Mouse (Mus musculus) olfactory bulb, adult 2 months (tissue): ENCODE measurements around the gene Dennd1a. TPM values are rescaled to one million over a fixed set of nuclear protein-coding genes. Genes with fewer than 3 reads are reported as not detected.

Experiments used
- H3K27ac ChIP-seq: fragments of 200-500 bp; 2 replicates; pipeline ENCODE4 v1.5.1; 2012; ENCODE audit warnings: low read depth, low read length; ENCODE audit not compliant: insufficient read depth
- H3K4me1 ChIP-seq: fragments of 200-500 bp; 2 replicates; pipeline ENCODE4 v1.6.1; 2012; ENCODE audit warnings: low read length; ENCODE audit not compliant: control insufficient read depth, insufficient read depth
- H3K4me3 ChIP-seq: fragments of 200-500 bp; 2 replicates; pipeline ENCODE4 v1.5.1; 2012; ENCODE audit warnings: mild to moderate bottlenecking, low read depth, low read length, moderate library complexity; ENCODE audit not compliant: insufficient read depth
- CTCF ChIP-seq: fragments of 200-500 bp; IDR thresholded peaks from 2 replicates; pipeline ENCODE4 v1.5.1; 2012; ENCODE audit warnings: low read depth, mild to moderate bottlenecking, low read length, moderate library complexity; ENCODE audit not compliant: insufficient read depth
- POLR2A ChIP-seq: fragments of 200-500 bp; IDR thresholded peaks from 2 replicates; pipeline ENCODE4 v1.6.1; 2012; ENCODE audit warnings: mild to moderate bottlenecking, low read depth, low read length, moderate library complexity; ENCODE audit not compliant: insufficient read depth
- WGBS: fragments of 180-500 bp; shearing (Covaris S2); methylation state at CpG from one replicate; pipeline ENCODE4 v1.1.7; 2018; 5-methylcytosine and 5-hydroxymethylcytosine counted together
- polyA plus RNA-seq: library from polyadenylated mRNA; stranded (reverse); fragments of >200 nt; gene quantifications from 2 replicates; pipeline ENCODE4 v1.2.4, GENCODE M21; 2012; ENCODE audit warnings: low replicate concordance; ENCODE audit not compliant: missing spikeins, insufficient read depth, insufficient read length

Dennd1a gene
- polyA plus RNA-seq, 1 experiment, result not detected

GRCm38 (mm10) chr2:38259052-38259451, 28.1 kb downstream of the Dennd1a start:
- TF ChIP-seq POLR2A (no peak), CTCF (no peak)
- no peak overlapping the region for H3K27ac ChIP-seq
- no peaks in the 10 kb centered on the region for H3K4me1 ChIP-seq
- H3K4me3 ChIP-seq, result no peak overlapping the region

- no peak for TF ChIP-seq CTCF
- TF ChIP-seq POLR2A, result no peak
- Histone ChIP-seq H3K4me3 (no peak overlapping the region), H3K4me1 (no peaks in the 10 kb centered on the region), H3K27ac (no peak overlapping the region)
- 82% methylated on average over 1 of the region's 1 CpGs for WGBS
Measured at GRCm38 (mm10) chr2:38237616-38238015, 49.6 kb downstream of the Dennd1a start.

DNA sequence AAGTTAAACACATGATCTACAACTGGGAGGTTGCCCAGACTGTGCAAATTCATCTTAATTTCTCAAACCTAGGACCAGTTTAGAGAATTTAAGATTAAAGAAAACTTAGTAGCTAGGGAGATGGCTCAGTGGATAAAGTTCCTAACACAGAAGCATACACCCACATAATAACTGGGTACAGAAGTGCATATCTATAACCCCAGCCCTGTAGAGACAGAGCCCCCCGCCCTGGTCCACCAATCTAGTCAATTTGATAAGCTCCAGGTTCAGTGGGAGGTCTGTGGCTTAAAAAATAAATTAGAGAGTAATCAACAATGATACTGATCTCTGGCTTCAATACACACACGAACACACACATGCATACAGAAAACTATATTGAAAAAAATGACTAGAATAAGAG, 51.6 kb downstream of the Dennd1a start:
- no peak overlapping the region for H3K4me3 ChIP-seq
- no peaks in the 10 kb centered on the region for H3K4me1 ChIP-seq
- no peak overlapping the region for H3K27ac ChIP-seq
- 71% methylated on average over 2 of the region's 2 CpGs for WGBS
- no peak for TF ChIP-seq CTCF
- TF ChIP-seq POLR2A, result no peak

- WGBS, result 95% methylated on average over 5 of the region's 5 CpGs
- TF ChIP-seq CTCF (no peak), POLR2A (no peak)
- Histone ChIP-seq H3K4me1 (no peaks in the 10 kb centered on the region), H3K4me3 (no peak overlapping the region), H3K27ac (no peak overlapping the region)
Measured at GRCm38 (mm10) chr2:38229882-38230281, 57.3 kb downstream of the Dennd1a start.

DNA sequence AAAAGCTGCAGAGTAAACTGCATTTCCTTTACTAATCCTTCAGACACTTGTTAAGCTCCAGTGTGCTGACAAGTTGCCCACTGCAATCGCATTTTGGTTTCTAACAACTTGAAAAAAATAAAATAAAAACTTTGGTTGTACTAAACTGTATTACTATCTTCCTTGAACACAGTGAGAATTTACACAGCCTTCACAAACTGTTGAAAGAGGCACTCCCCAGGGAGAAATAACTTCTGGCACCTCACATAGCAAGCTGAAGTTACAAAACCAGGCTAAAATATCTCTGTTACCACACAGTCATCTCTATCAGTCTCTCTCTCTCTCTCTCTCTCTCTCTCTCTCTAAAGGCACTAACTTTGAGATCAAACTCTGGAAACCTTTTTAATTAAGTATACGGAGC, 63.4 kb downstream of the Dennd1a start:
- no peak overlapping the region for H3K27ac ChIP-seq
- H3K4me3 ChIP-seq, result no peak overlapping the region
- TF ChIP-seq POLR2A (no peak), CTCF (no peak)
- WGBS, result 77% methylated on average over 2 of the region's 2 CpGs
- H3K4me1 ChIP-seq, result no peaks in the 10 kb centered on the region

DNA sequence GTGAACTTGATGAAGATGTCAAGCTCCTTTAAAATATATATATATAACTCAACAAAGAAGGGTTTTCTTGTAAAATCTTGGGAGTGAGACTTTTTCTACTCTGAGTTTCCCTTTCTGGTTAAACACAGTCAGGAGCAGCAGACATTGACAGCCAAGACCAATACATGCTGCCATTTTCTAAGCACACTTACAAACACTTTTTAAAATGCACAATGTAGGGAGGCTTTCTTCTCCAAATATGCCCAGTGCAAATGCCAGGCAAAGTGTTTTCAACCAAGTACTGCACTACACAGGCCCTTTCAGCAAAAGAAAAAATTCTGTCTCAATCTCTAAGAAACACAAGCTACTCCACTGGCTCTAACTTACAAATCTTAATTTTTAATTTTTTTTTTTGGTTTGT, 65.7 kb downstream of the Dennd1a start:
- no peak overlapping the region for H3K27ac ChIP-seq
- no peaks in the 10 kb centered on the region for H3K4me1 ChIP-seq
- no peak overlapping the region for H3K4me3 ChIP-seq
- TF ChIP-seq POLR2A, result no peak
- no peak for TF ChIP-seq CTCF

DNA sequence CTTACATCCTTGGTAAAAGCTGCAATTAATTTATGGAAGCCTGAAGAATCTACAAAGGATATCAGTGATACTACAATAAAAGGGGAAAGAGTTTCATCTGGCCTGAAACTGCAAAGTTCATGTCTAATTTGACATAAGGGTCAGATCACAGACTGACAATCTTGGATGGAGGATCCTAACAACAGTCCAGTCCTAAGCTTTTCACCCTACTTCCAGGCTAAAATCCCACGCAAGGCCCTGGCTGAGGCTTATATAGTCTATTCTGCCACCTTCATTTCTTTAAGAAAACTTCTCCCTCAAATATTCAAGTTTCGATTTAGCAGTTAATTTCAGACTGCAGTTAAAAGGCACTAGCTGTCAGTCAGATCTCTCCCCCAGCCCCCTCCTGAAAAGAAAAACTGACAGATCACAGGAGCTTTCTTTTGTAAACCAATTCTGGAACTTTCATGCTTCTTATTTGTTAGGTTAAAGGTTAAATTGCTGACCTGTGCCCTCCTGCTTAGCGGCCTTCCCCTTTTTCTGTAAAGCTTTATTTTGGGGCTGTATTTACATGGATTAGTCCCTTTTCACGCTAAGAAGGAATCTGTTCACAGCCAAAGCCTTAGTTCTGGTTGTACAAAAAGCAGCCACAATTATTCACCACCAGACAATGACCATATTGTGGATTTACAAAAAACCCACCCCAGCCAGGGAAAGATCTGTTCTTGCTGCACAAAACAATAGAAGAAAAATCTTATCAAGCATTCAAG, 66.3 kb downstream of the Dennd1a start:
- TF ChIP-seq CTCF, result no peak
- no peak for TF ChIP-seq POLR2A
- Histone ChIP-seq H3K27ac (no peak overlapping the region), H3K4me1 (no peaks in the 10 kb centered on the region), H3K4me3 (no peak overlapping the region)
- 77% methylated on average over 4 of the region's 4 CpGs for WGBS

GRCm38 (mm10) chr2:38219666-38220065, 67.5 kb downstream of the Dennd1a start:
- Histone ChIP-seq H3K4me1 (no peaks in the 10 kb centered on the region), H3K27ac (no peak overlapping the region), H3K4me3 (no peak overlapping the region)
- no peak for TF ChIP-seq CTCF
- TF ChIP-seq POLR2A, result no peak
- WGBS, result 77% methylated on average over 2 of the region's 2 CpGs

DNA sequence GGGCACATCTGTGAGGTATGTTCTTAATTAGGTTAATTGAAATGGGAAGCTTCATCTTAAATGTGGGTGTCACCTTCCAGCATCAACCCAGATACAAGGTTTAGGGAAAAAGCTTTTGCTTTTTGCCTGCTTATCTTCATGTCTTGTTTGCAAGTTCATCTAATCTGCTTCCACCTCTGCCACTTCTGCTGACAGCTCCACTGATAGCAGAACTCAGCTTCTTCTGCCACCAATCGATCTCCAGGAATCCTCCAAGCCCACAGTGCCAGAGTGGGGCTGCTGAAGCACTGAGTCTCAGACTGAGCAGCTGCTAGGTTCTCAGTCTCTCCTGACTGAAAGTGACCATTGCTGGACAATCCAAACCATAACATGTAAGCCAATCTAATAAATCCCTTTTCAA, 74.1 kb downstream of the Dennd1a start:
- TF ChIP-seq CTCF, result no peak
- no peak for TF ChIP-seq POLR2A
- WGBS, result 89% methylated on average over 1 of the region's 1 CpGs
- Histone ChIP-seq H3K4me3 (no peak overlapping the region), H3K4me1 (no peaks in the 10 kb centered on the region), H3K27ac (no peak overlapping the region)

DNA sequence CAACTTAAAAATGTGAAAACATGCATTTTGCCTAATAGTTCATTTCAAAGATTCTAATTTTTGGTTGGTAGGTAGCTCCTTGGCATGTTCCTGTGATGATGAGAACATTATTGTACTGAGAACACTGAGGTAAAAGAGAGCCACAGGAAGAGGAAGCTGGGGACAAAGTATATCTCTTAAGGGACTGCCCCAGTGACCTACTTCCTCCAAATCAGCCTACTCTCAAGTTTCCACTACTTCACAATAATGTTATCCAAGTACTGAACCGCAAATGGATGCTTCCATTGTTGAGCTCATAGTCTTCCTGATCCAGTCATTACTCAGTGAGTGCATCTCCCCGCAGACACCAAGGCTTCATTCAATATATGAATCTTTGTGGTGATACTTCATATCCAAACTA, 75.8 kb downstream of the Dennd1a start:
- Histone ChIP-seq H3K4me3 (no peak overlapping the region), H3K27ac (no peak overlapping the region), H3K4me1 (no peaks in the 10 kb centered on the region)
- 90% methylated on average over 2 of the region's 2 CpGs for WGBS
- TF ChIP-seq POLR2A, result no peak
- TF ChIP-seq CTCF, result no peak
